Mouse (Mus musculus) adrenal gland, postnatal 36 days (tissue): ENCODE data around the gene Bri3bp. TPM values are rescaled to one million over a fixed set of nuclear protein-coding genes. Genes with fewer than 3 reads are reported as not detected.
"Not testable (repeated sequence)": the region's sequence is repeated elsewhere in the genome, so short reads cannot be mapped to it uniquely, and the experiment has no call there.

ENCODE experiments used
- DNase-seq, 2 experiments: peaks; one replicate each; pipeline ENCODE4 v3.0.0; 2021; ENCODE audit warnings: mixed read lengths in 1 of 2
- total RNA-seq, 2 experiments: library from RNA; stranded (reverse); gene quantifications; 2 replicates each; pipeline ENCODE4 v1.2.3; 2021

The Bri3bp gene
- total RNA-seq, 2 experiments from 2014 or later = 25.6 to 39.0 TPM

- DNase-seq = peak; percentile 87 to 90
Observed at GRCm38 (mm10) chr5:125408842-125409241, 32.5 kb upstream of the Bri3bp start.

GRCm38 (mm10) chr5:125409348-125410090, 31.8 kb upstream of the Bri3bp start:
- DNase-seq = no peak

DNA sequence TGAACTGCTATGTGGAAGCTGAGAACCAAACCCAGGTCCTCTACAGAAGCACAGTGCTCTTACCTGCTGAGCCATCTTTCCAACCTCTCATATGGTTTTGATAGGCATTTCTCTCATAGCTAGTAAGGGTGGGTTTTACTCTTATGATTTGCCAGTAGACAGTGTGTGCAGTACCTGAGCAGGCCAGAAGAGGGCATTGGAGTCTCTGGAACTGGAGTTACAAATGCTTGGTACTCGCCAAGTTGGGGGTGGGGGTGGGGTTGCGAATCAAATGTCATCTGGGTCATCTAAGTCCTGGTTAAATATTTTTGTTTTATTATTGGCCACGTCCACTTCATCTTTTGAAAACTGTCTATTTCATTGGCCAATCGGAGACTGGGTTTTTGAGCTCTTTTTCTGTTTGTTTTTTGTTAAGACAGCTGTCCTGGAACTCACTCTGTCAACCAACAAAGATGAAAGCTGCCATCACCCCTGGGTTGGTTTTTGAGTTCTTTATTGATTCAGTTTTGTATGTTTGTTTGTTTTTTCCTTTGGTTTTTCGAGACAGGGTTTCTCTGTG, 29.3 kb upstream of the Bri3bp start:
- peak; percentile 78 to 82 for DNase-seq

GRCm38 (mm10) chr5:125412536-125412935, 28.8 kb upstream of the Bri3bp start:
- not testable (repeated sequence) for DNase-seq

GRCm38 (mm10) chr5:125413763-125414162, 27.6 kb upstream of the Bri3bp start:
- DNase-seq = no peak

DNA sequence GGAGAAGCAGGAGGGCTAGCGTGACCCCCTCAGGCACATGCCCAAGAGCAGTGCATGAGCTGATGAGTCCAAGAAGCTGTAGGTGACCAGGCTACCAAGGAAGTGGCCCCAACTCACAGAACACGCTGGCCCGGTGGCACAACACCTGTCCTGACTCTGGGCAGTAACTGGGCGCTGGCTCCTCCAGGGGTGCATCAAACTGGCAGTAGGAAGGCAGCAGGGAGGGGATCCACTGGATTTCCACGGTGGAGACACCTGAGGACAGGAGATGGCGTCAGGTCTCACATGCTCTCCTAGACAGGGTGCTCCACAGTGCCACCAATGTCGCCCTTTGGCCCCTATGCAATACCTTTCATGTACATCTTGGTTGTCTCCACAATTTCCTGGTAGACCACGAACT, 25.2 kb upstream of the Bri3bp start:
- no peak for DNase-seq

DNA sequence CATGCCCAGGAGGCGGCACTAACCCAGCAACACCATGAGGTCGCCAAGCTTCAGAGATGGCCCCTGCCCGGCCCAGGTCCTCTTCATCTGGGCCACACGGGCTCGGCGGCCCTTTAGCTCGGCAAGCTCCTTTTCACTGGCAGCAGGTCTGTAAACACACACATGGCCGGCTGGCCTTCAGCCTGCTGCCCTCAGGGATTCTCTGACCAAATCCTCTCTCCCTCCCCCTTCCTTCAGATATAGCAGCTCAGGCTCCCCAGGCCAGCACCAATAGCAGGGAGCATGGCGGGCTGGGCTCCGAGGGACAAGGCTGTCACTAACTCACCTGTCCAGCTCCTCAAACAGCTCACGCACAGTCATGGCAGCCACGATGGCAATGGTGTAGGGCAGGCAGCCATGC, 22.7 kb upstream of the Bri3bp start:
- DNase-seq = no peak

DNA sequence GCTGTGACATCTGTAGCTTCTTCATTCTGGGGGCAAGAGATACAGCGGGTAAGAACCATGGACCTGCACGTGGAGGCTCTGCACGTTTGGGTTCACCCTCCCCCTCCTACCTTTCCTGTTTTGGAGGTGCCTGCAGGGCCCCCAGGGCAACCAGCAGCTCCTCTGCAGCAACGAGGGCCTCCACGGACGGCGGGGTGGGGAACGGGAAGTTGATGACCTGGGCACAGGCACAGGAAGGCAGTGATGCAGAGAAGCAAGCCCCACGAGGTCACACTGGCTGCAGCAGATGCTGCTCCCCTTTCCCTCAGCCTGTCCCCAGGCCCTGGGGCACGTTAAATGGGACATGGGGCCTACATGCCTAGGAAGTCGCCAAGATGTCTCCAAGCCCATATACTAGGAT, 22.2 kb upstream of the Bri3bp start:
- DNase-seq = no peak

- DNase-seq = no peak
Observed at GRCm38 (mm10) chr5:125425698-125426276, 15.6 kb upstream of the Bri3bp start.

- DNase-seq = peak; percentile 64 to 72
Observed at GRCm38 (mm10) chr5:125426343-125426742, 15.0 kb upstream of the Bri3bp start.

- DNase-seq = not testable (repeated sequence)
Observed at GRCm38 (mm10) chr5:125432324-125432723, 9.0 kb upstream of the Bri3bp start.

- peak; percentile 96 for DNase-seq
Observed at GRCm38 (mm10) chr5:125433793-125434337, 7.5 kb upstream of the Bri3bp start, which contains the start of gene Dhx37. TSS of gene Dhx37 (minus strand) at chr5:125434121.

DNA sequence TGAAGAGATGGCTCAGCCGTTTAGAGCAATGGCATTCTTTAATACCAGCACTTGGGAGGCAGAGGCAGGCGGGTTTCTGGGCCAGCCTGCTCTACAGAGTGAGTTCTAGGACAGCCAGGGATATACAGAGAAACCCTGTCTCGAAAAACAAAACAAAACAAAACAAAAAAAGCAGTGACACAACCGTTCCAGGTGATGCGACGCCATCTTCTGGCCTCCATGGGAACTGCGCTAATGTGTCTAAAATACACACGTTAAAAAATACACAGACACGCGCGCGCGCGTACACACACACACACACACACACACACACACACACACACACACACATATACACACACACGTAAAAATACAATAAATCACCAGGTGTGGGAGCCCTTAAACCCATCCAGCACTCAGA, 7.0 kb upstream of the Bri3bp start:
- DNase-seq = not testable (repeated sequence)

- no peak for DNase-seq
Observed at GRCm38 (mm10) chr5:125440583-125441233, 660 bp upstream of the Bri3bp start.

DNA sequence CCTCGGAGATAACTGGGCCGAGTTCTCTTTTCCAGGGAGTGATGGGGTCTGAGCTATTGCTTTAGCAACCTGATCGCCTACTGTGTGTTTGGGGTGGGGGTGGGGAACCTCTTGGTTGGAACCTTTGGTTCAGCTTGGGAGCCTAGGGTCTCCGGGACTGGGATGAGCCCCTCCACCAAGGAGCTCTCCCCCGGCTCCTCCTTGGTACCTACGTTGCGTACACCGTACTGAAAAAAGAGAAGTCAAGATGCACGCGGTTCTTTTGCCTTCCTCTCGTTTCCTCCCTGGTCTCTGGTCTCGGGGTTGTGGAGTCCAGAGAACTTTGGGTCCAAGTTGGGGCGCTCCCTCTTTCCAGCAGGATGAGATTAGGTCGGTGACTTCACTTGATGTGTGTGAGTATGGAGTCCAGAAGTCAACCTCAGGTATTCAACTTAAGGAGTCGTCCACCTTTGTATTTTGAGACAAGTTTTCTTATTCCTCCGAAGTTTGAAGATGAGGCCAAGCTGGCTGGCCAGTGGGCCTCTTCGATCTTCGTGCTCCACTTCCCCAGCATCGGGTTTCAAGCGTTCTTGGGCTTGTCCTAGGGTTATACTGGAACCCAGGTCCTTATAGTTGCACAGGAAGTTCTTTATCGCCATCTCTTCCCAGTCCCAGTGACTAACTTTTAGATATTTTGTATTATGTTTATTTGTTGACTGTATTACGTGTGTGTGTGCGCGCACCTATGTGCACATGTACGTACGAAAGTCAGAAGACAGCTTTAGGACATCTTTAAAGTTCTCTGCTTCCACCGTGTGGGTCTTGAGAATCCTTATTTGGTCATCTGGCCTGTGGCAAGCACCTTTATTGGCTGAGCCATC, 998 bp downstream of the Bri3bp start:
- no peak for DNase-seq

GRCm38 (mm10) chr5:125443335-125443734, 2.0 kb downstream of the Bri3bp start:
- DNase-seq = no peak

DNA sequence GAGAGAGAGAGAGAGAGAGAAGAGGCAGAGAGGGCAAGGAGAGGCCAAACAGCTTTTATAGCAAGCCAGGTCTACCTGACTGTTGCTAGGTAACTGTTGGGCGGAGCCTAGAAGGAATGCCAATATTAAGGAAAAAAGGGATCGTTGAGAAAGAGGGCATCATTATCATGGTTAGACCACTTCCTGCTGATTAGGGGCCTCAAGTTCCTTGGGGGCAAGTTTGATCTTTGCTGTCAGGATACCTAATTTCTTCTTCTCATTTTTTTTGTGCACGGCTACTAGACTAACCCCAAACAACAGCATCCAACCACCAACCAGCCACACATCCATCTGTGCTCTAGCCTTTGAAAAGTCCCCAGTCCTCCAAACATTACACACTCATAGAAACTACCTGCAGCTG, 2.5 kb downstream of the Bri3bp start:
- no peak for DNase-seq

DNA sequence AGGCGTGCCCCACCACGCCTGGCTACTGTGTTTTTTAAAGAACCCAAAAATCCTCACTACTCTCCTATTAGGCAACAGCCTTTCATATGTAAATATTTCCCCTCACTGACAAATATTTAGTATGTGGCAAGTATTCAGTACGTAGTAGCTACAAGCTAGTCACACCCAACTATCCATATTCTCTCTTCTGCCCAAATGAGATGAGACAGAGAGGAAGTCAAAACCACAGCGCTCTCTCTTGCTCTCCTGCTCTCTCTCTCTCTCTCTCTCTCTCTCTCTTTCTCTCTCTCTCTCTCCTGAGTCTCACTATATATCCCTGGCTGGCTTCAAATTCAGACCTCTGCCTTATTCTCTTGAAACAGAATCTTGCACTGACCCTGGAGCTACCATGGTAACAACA, 3.2 kb downstream of the Bri3bp start:
- no peak for DNase-seq

GRCm38 (mm10) chr5:125446344-125446743, 5.0 kb downstream of the Bri3bp start:
- DNase-seq = no peak

GRCm38 (mm10) chr5:125448026-125448425, 6.7 kb downstream of the Bri3bp start:
- DNase-seq = peak; percentile 46 to 50

- no peak for DNase-seq
Observed at GRCm38 (mm10) chr5:125448631-125449030, 7.3 kb downstream of the Bri3bp start.

- DNase-seq = no peak
Observed at GRCm38 (mm10) chr5:125449306-125449705, 7.9 kb downstream of the Bri3bp start.
